Mouse (Mus musculus) lung, postnatal 25 days (tissue): ENCODE results near the gene Slc25a29.
A peak's percentile ranks its signal among the peaks of the same experiment; 100 is the strongest.

Experiments
- DNase-seq: peaks from one replicate; pipeline ENCODE4 v3.0.0; 2022; ENCODE audit warnings: low spot score

Gene Slc25a29

GRCm38 (mm10) chr12:108835840-108836409 is at the start of gene Slc25a29, which contains the start of gene Slc25a47:
Gene Slc25a29, minus strand, starts transcription at chr12:108835883.
Gene Slc25a47, plus strand, starts transcription at chr12:108836046.
- peak; percentile 97 for DNase-seq

DNA sequence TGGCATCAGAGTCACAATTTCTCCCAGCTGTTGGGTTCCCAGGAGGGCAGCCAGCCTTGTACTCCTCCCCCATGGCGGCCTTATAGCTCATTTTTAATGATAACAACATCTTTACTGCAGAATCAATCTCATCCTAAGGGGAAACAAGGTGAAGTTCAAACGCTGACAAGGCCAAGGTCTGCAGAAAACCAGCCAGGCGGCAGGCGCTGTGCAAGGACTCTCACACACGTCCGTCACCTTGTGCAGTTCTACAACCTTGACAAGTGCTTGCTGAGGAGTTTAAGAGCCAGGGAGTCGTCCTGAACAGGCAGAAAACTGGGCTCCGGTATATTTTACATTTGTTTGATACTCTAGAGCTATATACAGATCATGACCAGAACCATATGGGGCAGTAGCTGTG is 47.1 kb upstream of the Slc25a29 start:
- DNase-seq, result no peak

DNA sequence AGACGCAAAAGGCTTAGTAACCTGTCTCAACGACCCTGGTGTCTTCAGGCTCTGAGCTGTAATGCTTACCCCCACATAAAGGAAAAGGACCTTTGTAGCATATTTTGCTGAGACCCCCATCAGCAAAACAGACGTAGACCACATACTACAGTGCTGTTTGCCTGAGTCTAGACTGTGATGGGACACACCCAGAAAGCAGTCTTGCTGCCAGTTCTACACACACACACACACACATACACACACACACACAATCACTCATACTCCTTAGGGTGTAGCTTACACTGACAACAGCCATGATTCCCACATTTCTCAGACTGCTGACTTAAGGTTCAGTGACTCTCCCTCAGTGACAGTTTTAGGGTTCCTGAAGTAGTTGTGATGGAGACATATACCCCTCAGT is 45.5 kb upstream of the Slc25a29 start:
- DNase-seq, result no peak

- DNase-seq, result no peak
Observed at GRCm38 (mm10) chr12:108880606-108881005, 44.9 kb upstream of the Slc25a29 start.

DNA sequence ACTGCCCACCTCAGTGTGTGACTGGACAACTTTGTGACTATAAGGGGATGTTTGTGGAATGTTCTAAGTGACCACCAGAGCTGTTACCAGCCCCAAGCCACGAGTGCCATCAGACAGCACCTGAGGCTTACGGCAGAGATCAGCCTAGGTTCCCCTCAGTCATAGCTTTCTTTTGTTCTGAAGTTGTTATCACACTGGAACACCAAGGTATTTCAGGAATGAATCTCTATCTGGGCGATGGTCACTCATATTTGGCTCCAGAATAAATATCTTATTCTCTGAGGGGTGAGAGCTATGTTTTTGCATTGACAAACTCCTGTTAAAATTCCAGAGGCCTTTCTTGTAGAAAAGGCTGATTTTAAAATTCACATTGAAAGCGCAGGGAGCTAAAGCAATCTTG is 43.5 kb upstream of the Slc25a29 start:
- DNase-seq, result no peak

GRCm38 (mm10) chr12:108873122-108873521 is 37.4 kb upstream of the Slc25a29 start:
- DNase-seq, result no peak

DNA sequence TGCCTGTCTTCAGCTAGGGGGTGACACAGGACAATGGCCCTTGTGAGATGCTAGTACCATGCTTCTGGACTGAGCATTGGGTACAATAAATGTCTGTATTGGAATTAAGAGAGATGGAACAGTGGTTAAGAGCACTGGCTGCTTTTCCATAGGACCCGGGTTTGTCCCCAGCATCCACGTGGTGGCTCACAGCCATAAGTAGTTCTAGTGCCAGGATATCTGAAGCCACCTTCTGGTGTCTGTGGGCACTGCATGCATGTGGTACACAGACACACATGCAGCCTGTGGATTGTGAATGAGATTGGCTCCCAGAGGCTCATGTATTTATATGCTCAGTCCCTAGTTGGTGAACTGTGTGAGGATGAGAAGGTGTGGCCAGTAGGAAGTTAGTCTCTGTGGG is 33.9 kb upstream of the Slc25a29 start:
- no peak for DNase-seq

GRCm38 (mm10) chr12:108865007-108865494 is 29.4 kb upstream of the Slc25a29 start:
- DNase-seq, result peak; percentile 85

GRCm38 (mm10) chr12:108858486-108858885 is 22.8 kb upstream of the Slc25a29 start:
- DNase-seq, result no peak

DNA sequence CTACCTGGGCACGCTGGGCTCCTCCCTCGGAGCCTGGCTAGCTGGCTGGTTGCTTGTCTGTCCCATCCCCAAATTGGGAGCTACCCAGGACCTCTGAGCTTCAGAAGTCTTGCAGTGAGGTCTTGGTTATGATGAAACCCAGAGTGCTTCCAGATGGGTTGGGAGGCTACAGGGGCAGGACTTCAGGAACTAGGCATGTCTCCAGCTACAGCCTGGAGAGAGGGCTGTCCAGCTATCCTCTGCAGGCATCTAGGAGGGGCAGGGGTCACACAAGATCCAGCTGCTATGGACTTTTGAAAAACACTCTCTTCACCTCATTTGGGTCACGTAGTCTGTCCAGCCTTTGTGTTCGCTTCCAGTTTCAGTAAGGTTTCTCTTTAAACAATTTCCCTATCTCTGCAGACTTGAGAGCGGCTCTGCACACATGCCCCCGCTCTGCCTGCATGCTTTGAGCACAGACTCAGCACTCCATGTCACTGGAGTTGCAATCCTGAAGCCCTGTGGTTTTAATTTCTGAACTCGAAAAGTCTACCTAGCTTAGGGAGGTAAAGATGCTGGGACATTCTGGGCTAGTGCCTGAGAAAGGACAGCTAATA is 22.0 kb upstream of the Slc25a29 start:
- DNase-seq, result peak; percentile 53

DNA sequence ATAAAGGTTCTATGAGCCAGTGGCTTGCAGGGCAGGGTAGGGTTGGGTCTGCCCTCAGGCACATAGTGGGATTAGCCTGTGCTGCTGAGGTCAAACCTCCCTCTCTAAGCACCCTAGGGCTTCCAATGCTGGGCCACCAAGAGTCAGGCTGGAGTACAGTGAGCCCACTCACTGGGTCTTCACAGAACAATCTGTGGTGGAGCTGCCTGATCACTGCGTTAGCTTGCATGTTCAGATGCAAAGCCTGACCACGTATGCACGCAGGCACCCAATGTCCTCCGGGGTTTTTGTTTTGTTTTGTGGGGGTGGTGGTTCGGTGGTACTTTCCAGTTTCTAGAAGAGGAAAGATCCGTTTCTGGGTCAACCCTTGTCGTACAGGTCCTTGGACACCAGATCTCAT is 21.4 kb upstream of the Slc25a29 start:
- DNase-seq, result no peak

- no peak for DNase-seq
Observed at GRCm38 (mm10) chr12:108856186-108856585, 20.5 kb upstream of the Slc25a29 start.

GRCm38 (mm10) chr12:108855081-108855480 is 19.4 kb upstream of the Slc25a29 start:
- no peak for DNase-seq

DNA sequence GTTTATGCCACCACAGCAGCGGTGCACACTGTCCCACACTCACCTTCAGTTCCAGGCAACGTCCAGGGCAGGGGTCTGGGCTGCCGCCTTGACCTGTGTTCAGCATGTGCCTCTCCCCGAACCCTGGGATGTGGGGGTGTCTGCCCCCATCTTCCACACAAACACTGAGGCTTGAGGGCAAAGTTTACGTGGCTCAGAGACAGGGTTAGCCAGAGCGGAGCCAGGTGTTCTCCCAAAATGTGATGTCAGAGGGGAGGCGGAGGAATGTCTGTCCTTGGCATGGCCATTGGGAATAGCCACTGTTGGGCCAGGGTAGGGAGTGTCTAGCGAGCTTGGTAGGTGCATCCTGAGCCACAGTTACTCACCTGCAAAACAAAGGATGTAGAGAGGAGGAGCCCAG is 17.1 kb upstream of the Slc25a29 start:
- no peak for DNase-seq

DNA sequence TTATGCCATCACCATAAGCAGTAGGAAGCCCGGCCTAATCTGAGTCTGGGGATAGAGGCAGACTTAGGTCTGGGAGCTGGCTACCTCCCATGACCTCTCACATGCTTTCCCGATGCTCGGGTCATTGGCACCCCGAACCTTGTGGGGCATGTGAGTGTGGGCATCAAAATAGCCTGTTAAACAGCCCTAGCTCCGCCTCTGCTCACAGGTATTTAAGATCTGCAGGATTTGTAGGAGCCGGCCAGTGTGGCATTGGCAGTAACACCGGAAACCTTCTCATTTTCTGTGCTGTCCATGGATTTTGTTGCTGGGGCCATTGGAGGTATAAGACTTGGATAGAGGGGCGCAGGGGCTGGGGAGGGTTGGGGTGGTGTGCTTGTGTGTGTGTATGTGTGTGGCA is 15.2 kb upstream of the Slc25a29 start:
- DNase-seq, result no peak

- peak; percentile 43 for DNase-seq
Observed at GRCm38 (mm10) chr12:108850129-108850528, 14.4 kb upstream of the Slc25a29 start.

DNA sequence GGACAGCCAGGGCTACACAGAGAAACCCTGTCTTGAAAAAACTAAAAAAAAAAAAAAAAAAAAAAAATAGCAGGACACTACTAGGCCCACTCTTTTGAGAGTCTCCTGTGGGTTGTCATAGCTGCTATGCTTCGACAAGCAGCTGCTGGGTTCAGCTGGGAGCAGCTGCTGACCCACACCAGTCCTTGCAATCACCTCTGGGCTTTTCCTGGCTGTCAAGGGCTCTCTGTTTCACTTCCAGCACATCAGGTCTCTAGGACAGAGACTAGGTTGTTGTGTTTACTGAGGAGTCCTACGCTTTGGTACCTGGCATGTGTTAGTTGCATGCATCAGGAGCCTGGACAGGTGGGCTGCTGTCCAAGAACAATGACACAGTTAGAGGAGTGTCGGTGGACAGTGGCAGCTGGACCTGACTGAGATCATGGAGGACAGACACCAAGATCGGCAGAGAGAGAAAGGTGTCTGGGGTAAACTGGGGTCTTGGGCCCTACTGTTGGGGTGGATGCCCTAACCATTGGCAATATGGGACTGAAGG is 13.9 kb upstream of the Slc25a29 start:
- DNase-seq, result no peak

GRCm38 (mm10) chr12:108848033-108848432 is 12.3 kb upstream of the Slc25a29 start:
- peak; percentile 32 for DNase-seq

- no peak for DNase-seq
Observed at GRCm38 (mm10) chr12:108842663-108843062, 7.0 kb upstream of the Slc25a29 start.

- DNase-seq, result peak; percentile 90
Observed at GRCm38 (mm10) chr12:108841181-108841580, 5.5 kb upstream of the Slc25a29 start.

DNA sequence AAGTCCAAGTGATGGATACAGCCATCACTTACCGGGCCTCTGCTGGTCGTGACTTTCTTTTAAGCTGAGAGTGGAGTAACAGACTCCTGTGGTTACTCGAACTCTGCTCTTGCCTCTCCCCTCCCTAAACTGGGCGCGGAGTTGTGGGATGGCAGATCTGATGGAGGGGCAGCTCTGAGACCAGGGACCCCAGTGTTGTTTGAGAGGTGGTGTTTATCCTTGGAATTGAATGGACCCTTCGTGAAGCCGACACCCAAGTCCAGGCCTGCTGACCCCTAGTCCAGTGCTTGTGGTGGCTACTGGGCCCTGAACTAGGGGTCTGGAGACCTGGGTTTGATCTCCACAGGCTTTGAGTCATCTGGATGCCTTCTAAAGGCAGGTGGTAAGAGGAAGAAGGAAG is 1.0 kb upstream of the Slc25a29 start:
- DNase-seq, result no peak

DNA sequence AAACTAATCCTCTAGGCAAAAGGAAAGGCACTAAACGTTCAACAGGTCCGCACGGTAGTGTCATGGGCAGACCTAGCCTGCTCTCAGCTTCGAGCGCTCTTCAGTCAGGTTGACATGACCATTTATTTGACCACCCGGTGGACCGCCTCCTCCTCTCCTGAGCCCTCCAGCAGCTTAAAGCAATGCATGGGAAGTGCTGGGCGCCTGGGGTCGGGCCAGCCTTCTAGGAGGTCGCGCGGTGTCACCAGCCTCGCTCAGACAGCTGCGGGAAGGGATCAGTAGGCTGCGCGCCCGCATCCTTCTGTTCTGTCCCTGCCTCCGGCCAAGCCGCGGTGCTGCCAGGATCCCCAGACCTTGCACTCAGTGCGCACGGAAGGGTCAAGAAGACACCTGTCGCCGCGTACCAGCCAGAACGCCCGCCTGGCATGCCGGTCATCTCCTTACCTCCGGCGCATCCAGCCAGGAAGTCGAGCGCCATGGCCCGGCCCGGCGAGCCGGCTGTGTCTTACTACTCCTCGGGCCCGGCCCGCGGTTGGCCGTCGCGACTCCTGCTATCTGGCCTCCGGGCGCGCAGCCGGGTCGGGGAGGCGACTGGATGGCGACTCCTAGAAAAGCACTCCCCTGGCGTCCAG is 359 bp downstream of the Slc25a29 start:
- DNase-seq, result no peak

GRCm38 (mm10) chr12:108834786-108835185 is 897 bp downstream of the Slc25a29 start:
- DNase-seq, result peak; percentile 36
